Mouse (Mus musculus) CH12.LX (cell line): ENCODE results near the gene Keap1. TPM values are rescaled to one million over a fixed set of nuclear protein-coding genes. Genes with fewer than 3 reads are reported as not detected.

Experiments used
- DNase-seq: peaks from one replicate; pipeline ENCODE4 v3.0.0-alpha.2; 2013; ENCODE audit errors: extremely low read depth
- H3K27ac ChIP-seq: 2 replicates; pipeline ENCODE4 v1.5.1; 2012; ENCODE audit warnings: low read depth, mild to moderate bottlenecking, control low read depth, moderate library complexity; ENCODE audit not compliant: insufficient read depth
- H3K27me3 ChIP-seq: replicated peaks from 2 replicates; pipeline ENCODE3; 2012; ENCODE audit warnings: inconsistent platforms
- H3K36me3 ChIP-seq, 2 experiments: replicated peaks in 1 of 2; 2 replicates each; pipeline versions ENCODE3 to v1.6.1; 2012; ENCODE audit warnings: inconsistent platforms in 1 of 2, low read length in 1 of 2, mild to moderate bottlenecking in 1 of 2, mixed read lengths in 1 of 2, moderate library complexity in 1 of 2; ENCODE audit not compliant: control insufficient read depth in 1 of 2, insufficient read depth in 1 of 2
- H3K4me1 ChIP-seq, 2 experiments: 2 replicates each; pipeline ENCODE4 v1.6.1; 2012; ENCODE audit warnings: inconsistent platforms in 1 of 2, moderate library complexity in 1 of 2; ENCODE audit not compliant: insufficient read depth in 2 of 2, control insufficient read depth in 1 of 2
- H3K4me2 ChIP-seq: 2 replicates; pipeline ENCODE4 v1.6.1; 2012; ENCODE audit warnings: low read depth, mild to moderate bottlenecking, control low read depth; ENCODE audit not compliant: poor library complexity, insufficient read depth, severe bottlenecking
- H3K4me3 ChIP-seq, 3 experiments: fragments of 150-350 bp in 1 of 3; sonication (generic) in 1 of 3; replicated peaks in 1 of 3; 2 replicates each; pipeline versions ENCODE3 to v1.5.1; 2011 to 2012; ENCODE audit warnings: low read depth in 2 of 3, low read length in 2 of 3, mild to moderate bottlenecking in 2 of 3, moderate library complexity in 2 of 3, control low read depth in 1 of 3, improper control_type of control experiment in 1 of 3, inconsistent platforms in 1 of 3, mixed read lengths in 1 of 3; ENCODE audit not compliant: poor library complexity in 1 of 3
- H3K79me2 ChIP-seq: replicated peaks from 2 replicates; pipeline ENCODE4 v1.6.1; 2012; ENCODE audit warnings: mild to moderate bottlenecking, moderate library complexity; ENCODE audit not compliant: control insufficient read depth, poor library complexity, insufficient read depth, severe bottlenecking; ENCODE audit errors: extremely low read depth
- H3K9ac ChIP-seq: 2 replicates; pipeline ENCODE4 v1.6.1; 2012; ENCODE audit warnings: low read depth, mild to moderate bottlenecking, control low read depth, moderate library complexity; ENCODE audit not compliant: insufficient read depth
- H3K9me3 ChIP-seq: replicated peaks from 2 replicates; pipeline ENCODE3; 2012; ENCODE audit warnings: low read length, inconsistent platforms, mixed read lengths
- CHD2 ChIP-seq: IDR thresholded peaks from 2 replicates; pipeline ENCODE4 v1.6.1; 2011; ENCODE audit warnings: low read length, improper control_type of control experiment
- CTCF ChIP-seq, 2 experiments: IDR thresholded peaks in 1 of 2; conservative IDR thresholded peaks in 1 of 2; 2 replicates each; pipeline ENCODE4 v1.5.1; 2011 to 2012; ENCODE audit warnings: low read depth in 2 of 2, low read length in 2 of 2, improper control_type of control experiment in 1 of 2, inconsistent platforms in 1 of 2, mild to moderate bottlenecking in 1 of 2, moderate library complexity in 1 of 2
- E2F4 ChIP-seq: IDR thresholded peaks from 2 replicates; pipeline ENCODE4 v1.6.1; 2011; ENCODE audit warnings: low read depth, low read length, improper control_type of control experiment; ENCODE audit not compliant: insufficient replicate concordance
- ETS1 ChIP-seq: conservative IDR thresholded peaks from 2 replicates; pipeline ENCODE4 v1.6.1; 2012; ENCODE audit warnings: low read depth, mild to moderate bottlenecking, inconsistent platforms, low read length, improper control_type of control experiment, moderate library complexity
- HCFC1 ChIP-seq: IDR thresholded peaks from 2 replicates; pipeline ENCODE4 v1.6.1; 2012; ENCODE audit warnings: low read depth, mild to moderate bottlenecking, inconsistent platforms, low read length, improper control_type of control experiment
- IRF4 ChIP-seq: IDR thresholded peaks from 2 replicates; pipeline ENCODE4 v1.6.1; 2014; ENCODE audit warnings: low read depth, mild to moderate bottlenecking, inconsistent platforms, low read length, improper control_type of control experiment
- MAFK ChIP-seq: IDR thresholded peaks from 2 replicates; pipeline ENCODE4 v1.6.1; 2011; ENCODE audit warnings: low read length, improper control_type of control experiment; ENCODE audit not compliant: insufficient replicate concordance
- MAX ChIP-seq: IDR thresholded peaks from 2 replicates; pipeline ENCODE4 v1.6.1; 2011; ENCODE audit warnings: low read length, improper control_type of control experiment
- MYC ChIP-seq: IDR thresholded peaks from 2 replicates; pipeline ENCODE4 v1.6.1; 2011; ENCODE audit warnings: low read depth, mild to moderate bottlenecking, improper control_type of control experiment, low read length
- NELFE ChIP-seq: IDR thresholded peaks from 2 replicates; pipeline ENCODE4 v1.6.1; 2011; ENCODE audit warnings: low read depth, low read length, improper control_type of control experiment
- RCOR1 ChIP-seq: conservative IDR thresholded peaks from 2 replicates; pipeline ENCODE4 v1.6.1; 2012; ENCODE audit warnings: low read depth, mild to moderate bottlenecking, inconsistent platforms, low read length, improper control_type of control experiment
- SIN3A ChIP-seq: IDR thresholded peaks from 2 replicates; pipeline ENCODE4 v1.6.1; 2012; ENCODE audit warnings: low read length, improper control_type of control experiment, inconsistent platforms
- SMC3 ChIP-seq: IDR thresholded peaks from 2 replicates; pipeline ENCODE4 v1.6.1; 2011; ENCODE audit warnings: low read depth, low read length, improper control_type of control experiment
- TBP ChIP-seq: conservative IDR thresholded peaks from 2 replicates; pipeline ENCODE4 v1.6.1; 2011; ENCODE audit warnings: low read depth, low read length, improper control_type of control experiment
- TCF12 ChIP-seq: IDR thresholded peaks from 2 replicates; pipeline ENCODE4 v1.6.1; 2014; ENCODE audit warnings: low read depth, mild to moderate bottlenecking, inconsistent platforms, low read length, improper control_type of control experiment
- UBTF ChIP-seq: IDR thresholded peaks from 2 replicates; pipeline ENCODE4 v1.6.1; 2012; ENCODE audit warnings: low read depth, mild to moderate bottlenecking, inconsistent platforms, low read length, improper control_type of control experiment, moderate library complexity
- USF1 ChIP-seq: IDR thresholded peaks from 2 replicates; pipeline ENCODE4 v1.6.1; 2014; ENCODE audit warnings: low read depth, mild to moderate bottlenecking, inconsistent platforms, low read length, improper control_type of control experiment
- USF2 ChIP-seq: conservative IDR thresholded peaks from 2 replicates; pipeline ENCODE4 v1.6.1; 2011; ENCODE audit warnings: low read depth, low read length, improper control_type of control experiment
- ZKSCAN1 ChIP-seq: IDR thresholded peaks from 2 replicates; pipeline ENCODE4 v1.6.1; 2012; ENCODE audit warnings: low read depth, inconsistent platforms, low read length, improper control_type of control experiment, borderline replicate concordance
- ZMIZ1 ChIP-seq: IDR thresholded peaks from 2 replicates; pipeline ENCODE4 v1.6.1; 2012; ENCODE audit warnings: low read depth, mild to moderate bottlenecking, inconsistent platforms, low read length, improper control_type of control experiment
- ZNF384 ChIP-seq: IDR thresholded peaks from 2 replicates; pipeline ENCODE4 v1.6.1; 2012; ENCODE audit warnings: low read depth, low read length, improper control_type of control experiment, inconsistent platforms
- dilution Hi-C: fragments of 300-500 bp; cut with MboI; formaldehyde crosslinking; loops from 2 replicates; pipeline ENCODE4 v1.14.3; 2020; ENCODE audit warnings: low sequenced_read_pairs; ENCODE audit not compliant: extremely low pct_unique_long_range_greater_than_20kb, extremely low pct_ligation_motif_present
- in situ Hi-C: fragments of 300-500 bp; cut with MboI; formaldehyde crosslinking; loops from 3 replicates; pipeline ENCODE4 v1.14.3; 2019; ENCODE audit warnings: low sequenced_read_pairs, low pct_ligation_motif_present, low pct_unique_long_range_greater_than_20kb, mixed read lengths
- polyA plus RNA-seq: library from polyadenylated mRNA; unstranded; fragments of >175 nt; gene quantifications from 2 replicates; pipeline ENCODE4 v1.2.1, GENCODE M21; 2012; ENCODE audit warnings: low read depth; ENCODE audit not compliant: insufficient read length
- total RNA-seq, 2 experiments: library from RNA; depleted of rRNA; stranded (reverse); fragments of 300-350 nt in 1 of 2; fragments of >200 nt in 1 of 2; gene quantifications; 2 replicates each; pipeline ENCODE4 v1.2.3; 2012 to 2014

Keap1 gene
- total and polyA plus RNA-seq, 3 experiments: 18.4 to 41.7 (median 31.2) TPM

- Histone ChIP-seq H3K4me2 (no peak overlapping the region), H3K4me1 (peaks cover 3% of the 10 kb centered on the region in 2 experiments; a peak in 1 of 4 replicates), H3K79me2 (no peaks in the 10 kb centered on the region), H3K27me3 (peaks cover 2% of the 10 kb centered on the region), H3K36me3 (no peaks in the 10 kb centered on the region), H3K9ac (no peak overlapping the region), H3K9me3 (no peaks in the 10 kb centered on the region), H3K27ac (no peak overlapping the region), H3K4me3 (no peak overlapping the region)
- DNase-seq: no peak
- in situ Hi-C loops: no loop called here
- dilution Hi-C loops: no loop called here
- TF ChIP-seq UBTF: no peak
- no peak for TF ChIP-seq E2F4
- TF ChIP-seq MAX: no peak
These were observed 11.3 kb upstream of the Keap1 start for GRCm38 (mm10) chr9:21250509-21250908.

DNA sequence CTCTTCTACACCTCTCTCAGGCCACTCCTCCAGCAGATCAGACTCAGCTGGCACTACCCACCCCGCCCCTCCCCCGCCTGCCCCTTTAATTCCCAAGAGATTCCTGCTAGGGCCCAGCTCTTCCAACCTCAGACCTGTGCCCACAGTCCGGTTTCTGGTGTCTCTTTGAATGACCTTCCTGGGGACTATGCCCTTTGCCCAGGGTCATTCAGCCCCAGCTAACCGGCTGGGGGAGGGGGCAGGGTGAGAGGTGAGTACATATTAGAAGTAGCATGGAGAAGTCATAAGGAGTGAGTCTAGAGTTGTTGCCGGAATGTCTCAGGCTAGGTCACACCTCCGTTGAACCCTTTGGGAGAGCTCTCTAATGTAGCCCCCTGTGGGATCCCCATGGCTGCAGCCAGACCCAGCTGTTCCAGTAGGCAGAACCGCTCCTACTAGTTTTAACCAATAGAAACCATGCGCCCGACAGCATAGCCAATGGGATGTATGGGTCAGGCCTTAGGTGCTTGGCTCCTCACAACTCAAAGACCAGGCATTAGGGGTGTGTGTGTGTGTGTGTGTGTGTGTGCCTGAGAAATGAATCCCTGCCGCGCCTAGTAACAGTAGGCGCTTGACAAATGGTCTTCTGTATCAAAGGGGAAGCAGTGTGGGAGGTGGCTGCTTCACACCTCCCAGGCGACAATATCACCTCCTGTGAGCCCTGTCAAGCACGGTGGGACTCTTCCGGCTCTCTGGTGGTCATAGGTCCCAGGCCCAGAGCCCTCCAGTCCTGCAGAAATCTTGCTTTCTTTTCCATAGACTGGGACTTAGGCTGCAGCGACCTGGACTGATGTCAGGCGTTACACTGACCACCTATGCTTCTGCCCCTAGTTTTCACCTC, 10.7 kb upstream of the Keap1 start:
- peaks cover 3% of the 10 kb centered on the region in 2 experiments; a peak in 1 of 4 replicates for H3K4me1 ChIP-seq
- peaks cover 2% of the 10 kb centered on the region for H3K27me3 ChIP-seq
- dilution Hi-C loops: no loop called here
- in situ Hi-C loops: no loop called here
- H3K36me3 ChIP-seq: no peaks in the 10 kb centered on the region
- TF ChIP-seq HCFC1: no peak
- TF ChIP-seq CHD2: no peak
- TF ChIP-seq ZMIZ1: no peak
- no peak for TF ChIP-seq RCOR1
- no peak for TF ChIP-seq MAFK
- no peak for TF ChIP-seq ETS1
- TF ChIP-seq ZNF384: no peak
- no peak for TF ChIP-seq SIN3A
- TF ChIP-seq E2F4: no peak
- TF ChIP-seq CTCF (conservative IDR thresholded peaks at IDR 0.05 in 1 of 2, IDR thresholded peaks at IDR 0.05 in 1 of 2; ENCODE audit: low read depth in 2 of 2, low read length in 2 of 2): no peak
- TF ChIP-seq SMC3: no peak
- no peak for TF ChIP-seq USF2
- TF ChIP-seq TCF12: no peak
- TF ChIP-seq IRF4: no peak
- TF ChIP-seq MYC: no peak
- no peak for TF ChIP-seq USF1
- TF ChIP-seq NELFE: no peak
- TF ChIP-seq ZKSCAN1: no peak
- TF ChIP-seq TBP: no peak
- DNase-seq: no peak
- no peak overlapping the region for H3K9ac ChIP-seq
- no peak overlapping the region for H3K27ac ChIP-seq
- no peaks in the 10 kb centered on the region for H3K9me3 ChIP-seq
- no peaks in the 10 kb centered on the region for H3K79me2 ChIP-seq
- H3K4me2 ChIP-seq: no peak overlapping the region
- no peak overlapping the region for H3K4me3 ChIP-seq
